Mouse (Mus musculus) layer of hippocampus, adult 2 months (tissue): ENCODE data around the gene Kdm4a. TPM values are rescaled to one million over a fixed set of nuclear protein-coding genes. Genes with fewer than 3 reads are reported as not detected.

Source experiments
- DNase-seq, 2 experiments: peaks; one replicate each; pipeline ENCODE4 v3.0.0; 2022; ENCODE audit warnings: low spot score in 2 of 2
- H3K27ac ChIP-seq: fragments of 200-600 bp; 2 replicates; pipeline ENCODE4 v1.8.1; 2022
- H3K4me3 ChIP-seq: fragments of 200-600 bp; 2 replicates; pipeline ENCODE4 v1.8.1; 2022; ENCODE audit warnings: mild to moderate bottlenecking
- CTCF ChIP-seq: fragments of 200-600 bp; conservative IDR thresholded peaks from 2 replicates; pipeline ENCODE4 v1.8.1; 2022; ENCODE audit warnings: antibody characterized with exemption, mild to moderate bottlenecking, moderate library complexity
- total RNA-seq, 2 experiments: library from RNA; stranded (reverse); gene quantifications; 2 replicates each; pipeline ENCODE4 v1.2.3; 2021

The Kdm4a gene
- total RNA-seq, 2 experiments from 2014 or later: 48.8 to 50.1 TPM

DNA sequence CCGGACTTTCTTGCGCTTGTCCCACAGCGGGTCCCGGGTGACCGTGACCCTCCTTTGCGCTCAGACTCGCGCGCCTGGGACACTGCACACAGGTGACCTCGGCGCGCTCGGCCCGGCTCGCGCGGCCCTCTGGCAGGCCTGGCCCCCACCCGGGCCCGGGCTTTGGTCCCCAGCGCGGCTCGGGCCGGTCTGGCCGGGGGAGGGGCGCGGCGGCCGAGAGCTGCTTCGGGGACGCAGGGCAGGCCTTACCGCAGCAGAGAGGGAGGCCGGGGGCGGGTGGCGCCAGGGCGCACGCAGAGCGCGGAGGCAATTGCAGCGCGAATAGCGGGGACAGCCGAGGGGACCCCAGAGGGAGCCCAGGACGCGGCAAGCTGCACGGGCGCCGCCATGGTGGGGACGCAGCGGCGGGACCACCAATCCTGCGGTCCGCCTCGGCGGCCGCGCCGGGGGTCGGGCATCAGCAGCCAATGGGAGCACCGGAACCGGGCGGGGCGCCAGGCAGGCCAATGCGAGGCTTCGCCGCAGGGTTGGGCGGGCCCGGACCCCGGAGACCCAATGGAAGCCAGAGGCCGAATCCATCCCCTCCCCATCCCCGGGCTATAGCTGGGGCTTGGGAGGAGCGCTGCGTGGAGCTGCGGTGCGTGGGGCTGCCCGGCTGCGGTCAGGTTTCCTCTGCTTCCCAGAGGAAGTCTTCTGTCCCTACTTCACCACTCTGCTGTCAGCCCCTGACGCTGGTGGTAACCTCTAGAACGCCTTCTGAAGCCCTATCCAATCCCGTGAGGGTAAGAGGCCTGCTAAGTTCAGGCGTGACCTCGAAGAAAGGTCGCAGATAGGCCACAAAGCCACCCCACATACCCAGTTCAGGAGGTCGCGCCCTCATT, 45.1 kb downstream of the Kdm4a start, which contains the start of gene St3gal3:
TSS of gene St3gal3 (minus strand) at position 430 of the 881 bp plus-strand sequence.
- H3K4me3 ChIP-seq: peak within 1 kb of the TSS; percentile 84
- peak within 1 kb of the TSS; percentile 90 for H3K27ac ChIP-seq
- DNase-seq: peak; percentile 97 to 100
- no peak for TF ChIP-seq CTCF

DNA sequence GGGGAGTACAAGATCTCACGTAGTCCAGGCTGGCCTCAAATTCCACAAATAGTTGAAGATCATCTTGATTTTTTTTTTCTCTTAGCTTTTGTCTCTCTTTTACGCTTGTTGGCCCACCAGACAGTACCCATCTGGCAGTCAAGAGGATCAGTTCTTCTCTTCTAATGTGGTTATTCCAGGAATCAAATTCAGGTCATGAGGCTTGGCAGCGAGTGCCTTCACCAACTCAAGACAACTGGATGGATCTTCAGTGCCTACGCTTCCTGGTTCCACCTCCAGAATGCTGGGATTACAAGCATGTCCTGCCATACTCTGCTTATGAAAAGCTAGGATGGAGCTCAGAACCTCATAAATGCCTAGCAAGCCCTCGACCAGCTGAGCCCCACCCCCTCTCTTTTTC, 48.5 kb downstream of the Kdm4a start:
- no peak for DNase-seq

DNA sequence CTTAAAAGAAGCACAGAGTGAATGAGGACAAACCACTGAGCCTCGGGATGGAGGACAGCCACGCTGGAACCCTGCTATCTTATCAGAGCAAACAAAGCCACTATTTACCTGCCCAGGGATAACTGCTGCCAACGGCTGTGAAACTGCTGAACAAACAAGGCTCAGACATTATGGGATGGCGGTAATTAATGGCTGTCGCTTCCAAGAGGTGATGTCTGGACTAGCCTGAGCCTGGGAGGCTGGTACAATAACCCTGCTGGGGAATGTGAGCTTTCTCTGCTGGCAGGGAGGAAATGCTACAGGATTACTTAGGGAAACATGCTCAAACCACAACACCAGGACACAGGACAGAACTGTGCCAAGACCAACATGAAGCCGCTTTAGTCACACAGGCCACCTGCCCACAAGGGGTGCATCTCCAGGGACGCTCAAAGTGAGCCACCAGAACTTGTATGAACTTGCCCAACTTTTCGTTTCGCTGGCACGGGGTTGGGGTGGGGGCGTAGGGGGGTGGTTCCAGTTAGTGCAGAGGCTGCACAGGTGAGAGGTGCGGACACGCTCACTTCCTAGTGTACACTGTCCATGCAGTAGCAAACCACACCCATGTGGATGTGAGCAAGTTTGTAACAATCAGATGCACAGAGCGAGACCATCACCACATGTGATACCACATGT, 56.7 kb downstream of the Kdm4a start:
- no peak for TF ChIP-seq CTCF
- no peak overlapping the region for H3K4me3 ChIP-seq
- no peak for DNase-seq
- no peak overlapping the region for H3K27ac ChIP-seq

More for the DNA sequence above, 48.5 kb downstream of the Kdm4a start:
- no peak overlapping the region for H3K27ac ChIP-seq
- no peak overlapping the region for H3K4me3 ChIP-seq
- TF ChIP-seq CTCF: no peak

DNA sequence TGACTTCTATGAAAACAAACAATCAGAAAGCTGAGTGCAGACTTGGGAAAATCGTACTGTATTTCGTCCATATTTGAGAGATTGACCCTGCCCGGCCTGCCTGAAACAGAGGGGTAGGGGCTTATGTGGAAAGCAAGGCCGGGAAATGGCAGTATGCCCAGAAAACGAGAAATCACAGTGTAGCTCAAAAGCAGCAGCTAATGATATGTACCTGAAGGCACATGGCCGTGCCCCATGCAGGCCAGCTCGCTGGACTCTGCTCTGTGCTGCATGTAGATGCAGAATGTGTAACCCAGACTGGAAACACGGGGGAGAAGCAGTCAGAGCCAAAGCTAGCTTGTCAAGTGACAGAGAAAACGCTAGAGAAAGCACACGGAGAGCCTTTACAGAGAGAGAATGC, 57.8 kb downstream of the Kdm4a start:
- no peak overlapping the region for H3K4me3 ChIP-seq
- no peak for TF ChIP-seq CTCF
- H3K27ac ChIP-seq: no peak overlapping the region
- DNase-seq: no peak

DNA sequence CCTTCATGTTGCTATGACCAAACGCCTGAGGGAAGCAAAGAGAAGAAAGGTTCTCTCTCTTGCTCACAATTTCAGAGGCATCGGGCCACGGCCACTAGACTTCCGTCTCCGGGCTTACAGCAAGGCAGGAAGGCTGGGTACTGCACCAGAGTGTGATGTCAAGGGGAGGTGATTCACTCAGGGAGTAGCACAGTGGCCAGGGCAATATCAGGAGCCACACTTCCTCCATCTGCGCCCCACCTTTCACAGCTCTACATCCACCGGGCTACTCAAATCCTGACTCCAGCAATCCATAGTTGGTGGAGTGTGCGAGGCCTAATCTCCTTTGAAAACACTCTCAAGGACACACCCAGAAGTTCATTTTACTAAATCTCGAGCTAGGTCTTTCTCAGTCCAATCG, 62.3 kb downstream of the Kdm4a start:
- no peak for DNase-seq
- Histone ChIP-seq H3K27ac (no peak overlapping the region), H3K4me3 (no peak overlapping the region)
- TF ChIP-seq CTCF: no peak

DNA sequence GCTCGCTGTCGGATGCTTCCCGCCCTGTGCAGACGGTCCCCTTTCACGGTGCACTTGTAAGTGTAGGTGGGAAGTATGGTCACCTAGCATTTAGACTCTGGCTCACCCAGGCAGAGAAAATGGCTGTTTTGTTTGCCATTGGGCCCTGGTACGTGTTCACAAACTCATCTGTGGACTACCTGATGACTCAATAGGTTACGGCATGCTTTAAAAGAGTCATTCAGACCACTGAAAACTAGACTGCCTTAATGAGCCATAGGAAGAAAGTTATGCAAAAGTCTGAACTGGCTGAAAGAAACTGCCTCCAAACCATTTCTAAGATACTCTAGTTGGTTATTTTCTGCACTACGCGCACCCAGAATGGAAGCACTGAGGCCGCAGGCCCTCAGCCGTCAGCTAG, 63.7 kb downstream of the Kdm4a start:
- no peak overlapping the region for H3K27ac ChIP-seq
- no peak for TF ChIP-seq CTCF
- DNase-seq: no peak
- H3K4me3 ChIP-seq: no peak overlapping the region

DNA sequence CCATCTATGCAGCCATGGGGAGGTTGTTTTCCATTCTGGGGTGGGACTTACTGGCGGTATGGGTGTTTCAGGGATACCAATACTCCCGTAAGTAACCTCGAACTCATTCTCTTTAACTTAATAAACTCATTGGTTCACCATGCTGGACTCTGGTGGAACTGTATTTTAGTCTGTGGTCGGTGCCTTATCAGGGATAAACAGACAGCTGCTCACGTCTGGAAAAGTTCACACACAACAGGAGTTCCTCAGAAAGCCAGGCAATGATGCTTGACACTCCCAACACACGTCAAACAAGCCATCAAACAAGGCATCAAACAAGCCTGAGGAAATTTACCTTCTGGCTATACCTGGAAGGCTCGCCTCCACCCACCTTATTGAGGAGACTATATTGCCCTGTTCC, 64.7 kb downstream of the Kdm4a start:
- no peak for TF ChIP-seq CTCF
- DNase-seq: no peak
- H3K4me3 ChIP-seq: no peak overlapping the region

DNA sequence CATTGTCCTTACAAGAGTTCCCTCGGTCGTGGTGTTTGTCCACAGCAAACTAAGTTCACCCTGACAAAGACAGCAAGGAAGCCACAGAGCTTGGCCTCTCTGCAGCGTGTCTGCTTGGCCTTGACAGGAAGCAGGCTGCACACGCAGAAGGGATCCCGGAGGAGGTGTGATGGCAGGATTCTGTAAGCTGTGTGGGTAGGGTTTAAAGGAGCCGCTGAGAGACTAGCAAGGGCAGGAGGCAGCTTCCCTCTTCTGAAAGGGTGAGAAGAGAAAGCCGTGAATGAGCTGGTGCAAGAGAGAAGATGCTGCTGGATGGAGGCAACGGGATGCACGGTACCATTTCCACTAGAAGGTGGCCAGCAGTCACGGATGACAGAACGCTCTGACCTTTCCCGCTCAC, 67.2 kb downstream of the Kdm4a start:
- no peak overlapping the region for H3K4me3 ChIP-seq
- no peak for TF ChIP-seq CTCF
- H3K27ac ChIP-seq: peak overlapping the region; percentile 39; the same call in 1 of the 2 replicates
- DNase-seq: peak in 1 of 2 experiments; percentile 23

More for the DNA sequence above, 64.7 kb downstream of the Kdm4a start:
- H3K27ac ChIP-seq: no peak overlapping the region

DNA sequence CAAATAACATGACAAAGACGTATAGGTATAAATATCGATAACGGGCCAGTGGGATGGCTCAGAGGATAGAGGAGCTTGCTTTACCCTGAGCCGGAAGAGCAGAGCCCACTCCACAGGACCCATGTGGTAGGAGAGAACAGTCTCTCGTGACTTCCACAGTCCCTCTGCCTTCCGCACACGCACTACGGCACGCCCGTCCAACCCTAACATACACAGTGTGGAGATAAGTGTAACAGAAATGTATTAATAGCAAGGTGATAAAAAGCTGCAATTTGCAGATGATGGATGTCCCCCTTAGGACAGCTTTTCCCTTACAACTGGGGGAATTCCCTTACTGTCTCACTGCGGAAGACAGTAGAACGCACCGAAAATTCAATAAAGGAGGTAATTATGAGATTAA, 70.2 kb downstream of the Kdm4a start:
- no peak overlapping the region for H3K4me3 ChIP-seq
- TF ChIP-seq CTCF: no peak
- no peak for DNase-seq
- no peak overlapping the region for H3K27ac ChIP-seq

DNA sequence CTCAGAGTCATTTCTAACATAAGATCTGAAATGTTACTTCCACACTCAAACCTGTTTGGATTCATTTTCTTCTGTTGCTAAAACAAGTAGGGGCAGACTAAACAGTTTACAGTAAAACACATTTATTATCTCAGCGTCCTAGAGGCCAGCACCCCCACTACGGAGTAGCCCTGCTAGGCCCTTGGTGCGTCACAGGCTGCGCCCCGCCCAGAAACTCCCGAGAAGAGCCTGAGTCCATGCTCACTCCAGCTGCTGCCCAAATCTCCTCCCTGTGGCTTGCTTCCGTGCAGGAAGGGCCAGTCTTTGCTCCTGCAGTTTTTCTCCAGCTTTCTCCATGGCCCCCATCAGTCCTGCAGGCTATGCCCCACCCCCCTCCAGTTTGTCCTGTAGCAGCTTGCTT, 71.1 kb downstream of the Kdm4a start:
- DNase-seq: no peak
- TF ChIP-seq CTCF: no peak
- H3K4me3 ChIP-seq: no peak overlapping the region
- no peak overlapping the region for H3K27ac ChIP-seq

DNA sequence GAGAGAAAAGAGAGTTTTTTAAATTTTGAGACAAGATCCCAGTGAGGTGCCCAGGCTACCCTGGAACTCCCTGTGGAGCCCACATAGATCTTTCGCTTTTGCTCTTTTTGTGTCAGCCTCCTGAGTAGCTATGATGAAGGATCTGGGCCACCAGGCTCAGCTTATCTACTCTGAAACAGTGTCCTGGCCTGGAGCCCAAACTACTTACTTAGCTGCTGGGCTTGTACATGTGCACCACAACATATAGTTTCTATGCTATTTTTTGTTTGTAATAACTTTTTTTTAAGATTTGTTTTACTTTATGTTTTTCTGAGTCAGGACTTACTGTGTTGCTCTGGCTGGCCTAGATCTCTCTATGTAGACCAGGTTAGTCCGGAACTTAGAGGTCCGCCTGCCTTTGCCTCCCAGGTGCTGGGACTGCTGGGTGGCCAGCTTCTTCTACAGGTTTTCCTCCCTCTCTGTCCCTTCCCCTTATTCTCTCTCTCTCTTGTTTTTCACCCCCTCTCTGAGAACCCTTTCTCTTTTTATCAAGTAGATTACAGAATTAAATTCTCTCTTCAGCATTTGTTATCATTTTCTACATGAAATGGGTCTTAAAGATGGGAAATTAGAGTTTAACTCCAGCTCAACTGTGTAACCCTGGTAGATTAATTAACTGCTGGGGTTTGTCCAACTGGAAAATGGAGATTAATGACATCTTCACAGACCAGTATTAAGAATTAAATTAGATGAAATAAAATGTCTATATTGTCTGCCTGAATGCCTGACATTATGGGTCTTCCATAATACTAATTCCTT, 74.4 kb downstream of the Kdm4a start:
- DNase-seq: no peak
- Histone ChIP-seq H3K4me3 (no peak overlapping the region), H3K27ac (no peak overlapping the region)
- TF ChIP-seq CTCF: no peak

DNA sequence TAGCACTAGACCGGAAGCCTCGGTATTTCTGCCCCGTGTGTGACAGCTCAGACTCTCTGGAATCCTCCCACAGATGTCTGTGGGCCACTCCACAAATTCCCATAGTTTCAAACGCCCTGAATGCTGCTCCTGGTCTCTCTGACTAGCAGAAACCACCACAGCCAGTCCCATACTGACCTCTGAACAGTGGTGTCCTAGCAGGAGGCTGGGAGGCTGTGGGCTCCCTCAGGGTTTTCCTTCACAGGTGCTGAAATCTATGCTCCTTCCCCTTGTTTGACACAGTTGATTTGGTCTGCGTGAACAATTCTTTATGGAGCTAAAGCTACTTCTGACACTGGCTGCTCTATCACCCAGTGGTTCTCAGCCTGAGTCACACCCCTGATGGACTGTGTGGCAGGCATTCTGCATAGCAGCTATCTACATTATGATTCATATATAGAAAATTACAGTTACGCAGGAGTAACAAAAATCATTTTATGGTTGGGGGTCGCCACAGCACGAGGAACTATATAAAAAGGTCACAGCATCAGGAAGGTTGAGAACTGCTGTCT, 76.5 kb downstream of the Kdm4a start:
- H3K27ac ChIP-seq: no peak overlapping the region
- no peak overlapping the region for H3K4me3 ChIP-seq
- TF ChIP-seq CTCF: no peak
- DNase-seq: no peak
